Mouse (Mus musculus) myocyte (in vitro differentiated cells): ENCODE data around the gene Pxylp1.

ENCODE experiments used
- CEBPB ChIP-seq: IDR thresholded peaks from 2 replicates; pipeline ENCODE4 v1.6.1; 2011; ENCODE audit warnings: mild to moderate bottlenecking, moderate library complexity; ENCODE audit not compliant: poor library complexity, insufficient read depth, severe bottlenecking
- E2F4 ChIP-seq: IDR thresholded peaks from one replicate; pipeline ENCODE4 v1.6.1; 2011; ENCODE audit warnings: mild to moderate bottlenecking, control low read depth, moderate library complexity; ENCODE audit not compliant: insufficient read depth
- MYOD1 ChIP-seq, 3 experiments: IDR thresholded peaks; one replicate each; pipeline ENCODE4 v1.6.1; 2011; ENCODE audit warnings: control low read depth in 2 of 3, low read depth in 2 of 3, mild to moderate bottlenecking in 2 of 3, moderate library complexity in 1 of 3; ENCODE audit not compliant: insufficient read length in 2 of 3, control insufficient read depth in 1 of 3
- POLR2A ChIP-seq: IDR thresholded peaks from one replicate; pipeline ENCODE4 v1.6.1; 2011; ENCODE audit warnings: low read depth, mild to moderate bottlenecking, control low read depth, moderate library complexity; ENCODE audit not compliant: insufficient read length
- POLR2AphosphoS2 ChIP-seq: IDR thresholded peaks from one replicate; pipeline ENCODE4 v1.6.1; 2011; ENCODE audit warnings: low read depth, control low read depth; ENCODE audit not compliant: insufficient read length
- REST ChIP-seq: IDR thresholded peaks from one replicate; pipeline ENCODE4 v1.6.1; 2011; ENCODE audit warnings: mild to moderate bottlenecking, control low read depth, moderate library complexity; ENCODE audit not compliant: insufficient read depth, insufficient read length
- TCF12 ChIP-seq: IDR thresholded peaks from one replicate; pipeline ENCODE4 v1.6.1; 2011; ENCODE audit warnings: mild to moderate bottlenecking, control low read depth; ENCODE audit not compliant: poor library complexity, insufficient read depth, severe bottlenecking
- TCF3 ChIP-seq: IDR thresholded peaks from one replicate; pipeline ENCODE4 v1.6.1; 2011; ENCODE audit warnings: low read depth, control low read depth; ENCODE audit not compliant: insufficient read length
- USF1 ChIP-seq: IDR thresholded peaks from one replicate; pipeline ENCODE4 v1.6.1; 2011; ENCODE audit warnings: low read depth, mild to moderate bottlenecking, control low read depth, moderate library complexity

GRCm38 (mm10) chr9:96823005-96823404 lies 69.5 kb downstream of the Pxylp1 start:
- no peak for TF ChIP-seq POLR2A
- TF ChIP-seq USF1 = no peak
- no peak for TF ChIP-seq TCF12
- TF ChIP-seq CEBPB = no peak
- TF ChIP-seq MYOD1 (IDR thresholded peaks at IDR 0.05; ENCODE audit: control insufficient read depth in 1 of 3, insufficient read length in 2 of 3, low read depth in 2 of 3) = no peak
- no peak for TF ChIP-seq E2F4
- TF ChIP-seq TCF3 = no peak
- no peak for TF ChIP-seq POLR2AphosphoS2
- TF ChIP-seq REST = no peak
